Mouse (Mus musculus): ENCODE measurements around the gene Slc5a3.

- TF ChIP-seq POLR2A (IDR thresholded peaks at IDR 0.05; ENCODE audit: low read depth, low read length), result no peak
- TF ChIP-seq CTCF (IDR thresholded peaks at IDR 0.05; ENCODE audit: borderline replicate concordance, insufficient read depth, low read length), result no peak
Measured at GRCm38 (mm10) chr16:92104332-92104590, 46.1 kb downstream of the Slc5a3 start.
